Mouse (Mus musculus) adipose tissue, adult 10 weeks (tissue): ENCODE measurements around the gene Hexim1. TPM values are rescaled to one million over a fixed set of nuclear protein-coding genes. Genes with fewer than 3 reads are reported as not detected.

ENCODE experiments used
- polyA plus RNA-seq: library from polyadenylated mRNA; stranded (reverse); fragments of 350-450 nt; fragmentation: Illumina TruSeq; extraction: RNeasy Lipid Tissue Mini Kit (QIAGEN cat#74804); gene quantifications from one replicate; pipeline ENCODE4 v1.2.3, GENCODE M21; 2014; ENCODE audit warnings: low read depth, low replicate concordance

Hexim1 gene
- polyA plus RNA-seq: 34.1 TPM

GRCm38 (mm10) chr11:103116008-103116818, at the start of gene Hexim1:
Gene Hexim1 (plus strand): TSS chr11:103116231.

GRCm38 (mm10) chr11:103101481-103101865, 14.6 kb upstream of the Hexim1 start, which contains the start of the genes Plcd3 and Acbd4:
Gene Plcd3 (minus strand): TSS chr11:103101658.
Gene Acbd4 (plus strand): TSS chr11:103101682.

GRCm38 (mm10) chr11:103131701-103132575, 15.9 kb downstream of the Hexim1 start, which contains the start of gene Hexim2:
Gene Hexim2 (plus strand): TSS chr11:103132429.

Other genes starting within 250 kb of the Hexim1 start
- gene Eftud2, start 235.2 kb upstream of the Hexim1 start, polyA plus RNA-seq: 51.4 TPM
- gene Ccdc103, start 235.0 kb upstream of the Hexim1 start, polyA plus RNA-seq: 2.4 TPM
- 0.20 TPM for gene Fam187a, start 231.1 kb upstream of the Hexim1 start, polyA plus RNA-seq
- 0.22 TPM for gene Gfap, start 215.3 kb upstream of the Hexim1 start, polyA plus RNA-seq
- gene Kif18b, start 191.1 kb upstream of the Hexim1 start, polyA plus RNA-seq: 1.3 TPM
- not detected for gene C1ql1, start 169.5 kb upstream of the Hexim1 start, polyA plus RNA-seq
- 49.6 TPM for gene Nmt1, start 88.0 kb upstream of the Hexim1 start, polyA plus RNA-seq
- gene Dcakd, start 87.9 kb upstream of the Hexim1 start, polyA plus RNA-seq: 41.6 TPM
- 22.4 TPM for gene Plcd3, start 14.6 kb upstream of the Hexim1 start, polyA plus RNA-seq
- 125 TPM for gene Acbd4, start 14.5 kb upstream of the Hexim1 start, polyA plus RNA-seq
- gene Hexim2, start 16.2 kb downstream of the Hexim1 start, polyA plus RNA-seq: 7.6 TPM
- 8.6 TPM for gene Fmnl1, start 54.9 kb downstream of the Hexim1 start, polyA plus RNA-seq
- 3.9 TPM for gene 1700023F06Rik, start 92.3 kb downstream of the Hexim1 start, polyA plus RNA-seq
- 4.0 TPM for gene Spata32, start 102.2 kb downstream of the Hexim1 start, polyA plus RNA-seq
- gene Map3k14, start 151.2 kb downstream of the Hexim1 start, polyA plus RNA-seq: 7.9 TPM
- gene Arhgap27, start 247.5 kb downstream of the Hexim1 start, polyA plus RNA-seq: 17.1 TPM